Mouse (Mus musculus) adrenal gland, postnatal 36 days (tissue): ENCODE results near the gene Elmo1. TPM values are rescaled to one million over a fixed set of nuclear protein-coding genes. Genes with fewer than 3 reads are reported as not detected.

Experiments used
- DNase-seq, 2 experiments: peaks; one replicate each; pipeline ENCODE4 v3.0.0; 2021; ENCODE audit warnings: mixed read lengths in 1 of 2
- total RNA-seq, 2 experiments: library from RNA; stranded (reverse); gene quantifications; 2 replicates each; pipeline ENCODE4 v1.2.3; 2021

The Elmo1 gene
- total RNA-seq, 2 experiments from 2014 or later = 13.0 to 16.5 TPM

DNA sequence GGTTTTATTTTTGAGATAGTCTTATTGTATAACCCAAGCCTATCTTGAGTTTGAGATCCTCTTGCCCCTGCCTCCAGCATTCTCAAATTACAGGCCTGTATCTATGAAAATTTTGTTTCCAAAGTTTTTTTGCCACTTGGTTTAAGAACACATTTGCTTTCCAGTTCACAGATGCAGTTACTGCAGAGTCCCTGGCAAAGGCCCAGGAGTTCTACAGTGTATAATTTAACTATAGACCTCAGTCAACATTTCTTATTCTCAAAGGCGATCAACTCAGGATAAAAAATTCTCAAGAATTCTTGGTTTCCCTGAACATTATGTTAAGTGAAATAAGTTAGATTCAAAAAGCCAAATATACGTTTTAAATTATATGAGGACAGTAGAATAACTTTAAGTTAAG, 115.3 kb downstream of the Elmo1 start:
- no peak for DNase-seq

- no peak for DNase-seq
Measured at GRCm38 (mm10) chr13:20207126-20207525, 116.7 kb downstream of the Elmo1 start.

DNA sequence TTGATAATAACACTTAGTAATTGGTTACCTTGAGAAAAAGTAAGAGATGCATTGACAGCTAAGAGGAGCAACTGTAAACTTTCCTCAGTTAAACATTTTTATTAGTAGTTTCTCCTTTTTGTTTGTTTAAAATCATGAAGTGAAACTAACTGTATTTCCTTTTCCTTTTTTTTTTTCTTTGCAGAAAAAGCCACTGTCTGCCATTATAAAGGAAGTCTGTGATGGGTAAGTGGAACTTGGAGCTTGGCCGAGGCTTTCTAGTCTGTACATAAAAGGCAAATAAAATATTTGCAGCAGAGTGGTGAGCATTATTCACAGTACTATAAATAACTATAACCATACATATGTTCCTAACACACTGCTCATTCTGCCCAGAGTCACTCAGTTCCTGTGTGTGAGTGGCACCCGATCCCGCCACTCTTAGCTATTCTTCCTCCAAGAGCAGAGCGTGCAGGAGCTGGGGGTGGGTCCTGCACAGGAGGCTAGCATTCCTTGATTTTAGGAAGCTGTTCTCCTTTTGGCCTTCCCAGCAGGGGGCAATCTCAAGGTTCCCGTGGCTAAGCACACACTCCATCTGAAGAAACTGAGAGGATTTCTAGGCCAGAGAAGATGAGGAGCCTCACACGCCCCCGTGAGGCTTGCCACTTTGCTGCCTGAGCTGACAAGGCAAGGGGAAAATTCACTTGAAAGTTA, 117.7 kb downstream of the Elmo1 start:
- DNase-seq = no peak

DNA sequence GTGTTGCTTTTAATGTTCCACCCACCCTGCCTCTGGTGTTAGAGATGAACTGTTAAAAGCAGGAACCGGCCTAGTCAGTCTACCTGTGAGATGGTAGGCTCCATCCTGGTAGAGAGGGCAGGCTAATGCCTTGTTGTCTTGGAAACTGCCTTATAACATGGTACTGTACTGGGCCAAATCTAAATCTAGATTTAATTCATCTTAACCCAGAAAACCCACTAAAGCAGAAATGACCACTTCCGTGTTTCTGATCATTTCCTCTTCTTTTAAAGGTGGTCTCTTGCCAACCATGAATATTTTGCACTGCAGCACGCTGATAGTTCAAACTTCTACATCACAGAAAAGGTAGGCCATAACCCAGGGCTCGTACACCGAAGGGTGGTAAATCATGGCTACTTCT, 118.5 kb downstream of the Elmo1 start:
- DNase-seq = no peak

GRCm38 (mm10) chr13:20211780-20212179, 121.4 kb downstream of the Elmo1 start:
- no peak for DNase-seq

GRCm38 (mm10) chr13:20212665-20213064, 122.3 kb downstream of the Elmo1 start:
- no peak for DNase-seq

- no peak for DNase-seq
Measured at GRCm38 (mm10) chr13:20213861-20214260, 123.5 kb downstream of the Elmo1 start.

GRCm38 (mm10) chr13:20217453-20218090, 127.2 kb downstream of the Elmo1 start:
- peak; percentile 33 to 52 for DNase-seq

GRCm38 (mm10) chr13:20218126-20218525, 127.7 kb downstream of the Elmo1 start:
- no peak for DNase-seq

- no peak for DNase-seq
Measured at GRCm38 (mm10) chr13:20220414-20220813, 130.0 kb downstream of the Elmo1 start.

DNA sequence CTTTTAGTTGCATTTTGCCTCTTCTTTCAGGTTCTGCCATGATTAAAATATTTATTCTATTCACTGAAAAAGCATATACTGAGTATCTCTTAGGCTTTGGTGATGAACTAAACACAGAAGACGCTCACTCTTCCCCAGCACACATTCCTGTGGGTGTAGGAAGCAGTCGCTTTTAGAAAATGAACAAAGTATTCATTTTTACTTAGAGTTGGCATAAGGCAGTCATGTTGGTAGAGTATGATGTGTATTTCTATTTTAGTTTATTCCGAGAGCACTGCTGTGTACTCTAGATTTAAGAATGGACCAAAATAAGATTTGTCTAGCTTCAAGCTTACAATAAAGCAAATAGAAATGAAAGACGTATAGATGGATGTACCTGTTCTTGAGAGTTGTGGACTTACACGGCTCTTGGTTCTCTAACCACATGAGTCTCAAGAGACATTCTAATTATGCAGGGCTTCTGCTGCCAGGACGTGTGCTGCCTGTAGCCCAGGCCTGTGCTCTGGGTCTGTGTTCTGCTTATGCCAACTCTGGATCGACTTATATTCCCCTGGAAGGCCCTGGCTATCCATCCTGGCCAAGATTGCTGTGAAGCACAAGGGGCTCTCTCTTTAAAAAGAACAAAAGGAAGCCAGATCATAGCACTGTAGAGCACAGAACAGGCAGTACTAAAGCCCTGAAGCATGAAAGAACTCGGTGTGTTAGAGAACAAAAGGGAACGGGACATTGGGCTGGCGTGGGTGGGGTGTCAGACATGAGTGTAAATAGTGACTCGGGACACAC, 137.7 kb downstream of the Elmo1 start:
- no peak for DNase-seq

DNA sequence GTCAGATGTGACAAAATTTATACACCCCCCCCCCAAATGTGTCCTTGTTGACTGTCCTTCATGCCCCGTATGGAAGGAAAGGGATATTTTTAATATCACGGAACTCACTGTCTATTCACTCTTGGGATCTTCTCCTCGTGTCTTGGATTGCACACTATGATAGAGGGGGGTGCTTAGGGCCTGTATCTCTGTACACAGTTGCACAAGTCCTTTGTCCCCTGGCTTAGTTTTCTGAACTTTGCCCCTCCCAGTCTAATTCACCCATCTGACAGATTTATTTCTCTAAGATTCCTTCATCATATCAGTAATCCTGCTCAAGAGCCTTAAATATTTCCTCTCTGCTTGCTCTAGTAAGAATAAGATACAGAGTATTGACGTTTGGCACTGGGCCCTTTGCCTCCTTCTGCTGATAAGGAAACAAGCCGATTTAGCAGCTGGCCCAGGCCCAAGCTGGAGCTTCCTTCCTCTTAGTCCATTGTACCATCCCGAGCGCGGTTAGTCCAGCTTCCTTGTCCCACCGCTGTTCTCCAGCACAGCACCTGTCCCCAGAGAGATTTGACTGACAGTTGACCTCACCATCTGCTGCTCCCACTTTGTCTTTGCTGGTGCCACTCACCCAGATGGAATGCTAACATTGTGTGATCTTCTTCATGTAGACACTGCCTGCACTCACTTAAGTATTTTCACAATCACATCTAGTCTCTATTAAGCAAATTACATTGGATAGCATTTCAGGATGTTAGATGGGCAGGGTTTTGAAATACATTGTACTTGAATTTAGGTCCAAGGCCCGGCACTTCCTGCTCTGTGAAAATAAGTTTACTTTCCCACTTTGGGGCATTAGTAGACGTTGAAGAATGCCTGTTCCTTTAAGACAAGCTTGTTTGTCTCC, 141.7 kb downstream of the Elmo1 start:
- DNase-seq = peak; percentile 75 to 80

DNA sequence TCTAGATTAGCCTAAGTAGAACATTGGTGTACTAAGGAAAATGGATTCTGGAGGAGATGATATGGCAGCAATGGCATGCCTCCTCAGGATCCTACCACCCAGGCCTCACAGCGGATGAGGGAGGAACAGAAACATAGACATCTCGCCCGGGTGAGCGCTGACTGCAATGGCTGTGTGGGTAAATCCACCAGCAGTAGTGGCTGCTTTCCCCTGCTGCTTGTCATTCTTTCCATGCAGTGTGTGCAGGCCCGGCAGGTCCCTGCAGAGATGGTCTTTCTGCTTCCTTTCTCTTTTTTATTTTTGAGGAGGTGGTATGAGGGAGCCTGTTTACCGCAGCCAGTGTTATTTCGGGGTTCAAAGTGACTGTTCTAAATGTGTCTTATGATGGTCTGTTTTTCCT, 143.3 kb downstream of the Elmo1 start:
- DNase-seq = no peak

- DNase-seq = no peak
Measured at GRCm38 (mm10) chr13:20237615-20238014, 147.2 kb downstream of the Elmo1 start.

- no peak for DNase-seq
Measured at GRCm38 (mm10) chr13:20238146-20238545, 147.8 kb downstream of the Elmo1 start.

DNA sequence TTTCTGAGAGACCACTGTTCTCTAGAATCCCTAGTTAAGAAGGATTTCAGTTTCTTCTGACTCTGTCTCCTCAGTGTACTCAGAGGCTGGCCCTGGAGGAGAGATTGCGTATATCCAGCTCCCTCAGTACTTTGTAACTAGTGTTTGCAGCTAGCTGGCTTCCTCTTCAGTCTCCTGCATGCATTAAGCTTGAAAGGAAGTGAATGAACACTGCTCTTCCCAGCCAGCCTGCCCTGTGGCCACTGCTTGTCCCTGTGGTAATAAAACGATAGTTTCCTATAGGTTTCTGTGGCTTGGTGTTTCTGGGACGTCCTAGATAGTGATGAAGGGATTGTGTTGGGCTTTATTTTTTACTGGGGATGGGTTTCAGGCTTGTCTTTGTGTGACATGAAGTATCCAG, 148.3 kb downstream of the Elmo1 start:
- DNase-seq = no peak

GRCm38 (mm10) chr13:20250069-20250668, 159.8 kb downstream of the Elmo1 start:
- DNase-seq = no peak

- no peak for DNase-seq
Measured at GRCm38 (mm10) chr13:20254911-20255310, 164.5 kb downstream of the Elmo1 start.

- no peak for DNase-seq
Measured at GRCm38 (mm10) chr13:20255380-20255779, 165.0 kb downstream of the Elmo1 start.

DNA sequence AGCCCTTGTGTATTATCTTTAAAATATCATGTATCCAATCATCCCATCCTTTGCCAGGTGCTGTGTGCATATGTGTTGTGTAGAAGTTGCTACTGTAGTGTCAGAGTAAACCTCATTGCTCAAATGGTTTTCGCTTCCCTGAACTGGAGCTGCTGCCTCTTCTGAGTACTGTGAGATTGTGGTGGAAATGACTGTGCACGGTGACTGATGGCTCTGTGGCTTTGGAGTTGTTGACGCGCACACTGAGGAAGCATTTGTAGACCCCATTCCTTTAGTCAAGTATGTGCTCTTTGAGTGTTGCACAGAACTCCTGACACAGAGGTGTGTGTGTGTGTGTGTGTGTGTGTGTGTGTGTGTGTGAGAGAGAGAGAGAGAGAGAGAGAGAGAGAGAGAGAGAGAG, 166.2 kb downstream of the Elmo1 start:
- no peak for DNase-seq
